Mouse (Mus musculus) urinary bladder, postnatal 36 days (tissue): Measurements from ENCODE around the gene Galnt10.
A peak's percentile ranks its signal among the peaks of the same experiment; 100 is the strongest.

Experiments used
- DNase-seq, 2 experiments: peaks; one replicate each; pipeline ENCODE4 v3.0.0; 2022; ENCODE audit warnings: low spot score in 2 of 2, mixed read lengths in 1 of 2

Galnt10 gene

DNA sequence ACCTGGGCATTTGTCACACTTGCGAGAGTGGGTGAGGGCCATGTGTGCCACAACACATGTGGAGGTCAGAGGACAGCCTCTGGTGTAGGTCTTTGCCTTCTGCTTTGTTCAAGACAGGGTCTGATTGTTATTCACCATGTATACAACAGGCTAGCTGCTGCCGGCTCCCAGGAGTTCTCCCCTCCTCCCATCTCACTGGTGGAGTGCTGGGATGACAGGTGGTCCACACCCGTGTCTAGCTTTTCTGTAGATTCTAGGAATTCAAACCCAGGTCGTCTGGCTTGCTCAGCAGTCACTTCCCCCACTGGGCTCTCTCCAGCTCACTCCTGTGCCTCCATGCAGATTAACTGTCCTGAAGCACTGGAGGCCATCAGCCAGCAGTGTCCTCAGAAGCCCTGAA, 80.7 kb downstream of the Galnt10 start:
- no peak for DNase-seq

DNA sequence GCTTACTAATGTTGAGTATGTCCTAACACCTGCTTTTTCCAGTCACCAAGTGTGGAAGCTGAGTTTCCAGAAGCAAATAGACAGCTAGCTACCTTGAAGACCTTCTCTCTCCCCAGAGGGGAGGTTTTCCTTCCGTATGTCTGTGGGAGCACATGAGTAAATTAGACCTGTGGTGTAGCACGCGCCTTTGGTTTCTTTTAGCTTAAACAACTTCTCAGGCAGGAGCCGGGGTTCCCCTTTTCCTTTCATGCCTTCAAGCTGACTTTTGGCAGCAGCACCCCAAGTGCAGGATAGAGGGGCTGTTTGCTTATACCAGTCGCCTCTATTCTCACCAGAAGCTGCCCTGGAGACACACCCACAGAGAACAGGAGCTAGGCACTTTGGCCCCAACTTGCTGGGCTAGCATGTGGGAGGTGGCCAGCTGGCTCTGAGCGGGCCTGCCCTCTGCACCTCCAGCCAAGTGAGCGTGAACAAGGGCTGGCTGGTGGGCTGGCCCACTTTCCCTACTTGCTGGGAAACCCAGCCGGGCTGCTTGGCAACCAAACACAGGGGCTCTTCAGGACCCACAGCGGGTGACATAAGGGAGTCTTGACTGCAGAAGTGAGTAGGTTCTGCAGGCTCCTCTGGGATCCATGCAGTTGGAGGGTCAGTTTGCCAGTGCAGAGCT, 82.2 kb downstream of the Galnt10 start:
- DNase-seq: no peak

DNA sequence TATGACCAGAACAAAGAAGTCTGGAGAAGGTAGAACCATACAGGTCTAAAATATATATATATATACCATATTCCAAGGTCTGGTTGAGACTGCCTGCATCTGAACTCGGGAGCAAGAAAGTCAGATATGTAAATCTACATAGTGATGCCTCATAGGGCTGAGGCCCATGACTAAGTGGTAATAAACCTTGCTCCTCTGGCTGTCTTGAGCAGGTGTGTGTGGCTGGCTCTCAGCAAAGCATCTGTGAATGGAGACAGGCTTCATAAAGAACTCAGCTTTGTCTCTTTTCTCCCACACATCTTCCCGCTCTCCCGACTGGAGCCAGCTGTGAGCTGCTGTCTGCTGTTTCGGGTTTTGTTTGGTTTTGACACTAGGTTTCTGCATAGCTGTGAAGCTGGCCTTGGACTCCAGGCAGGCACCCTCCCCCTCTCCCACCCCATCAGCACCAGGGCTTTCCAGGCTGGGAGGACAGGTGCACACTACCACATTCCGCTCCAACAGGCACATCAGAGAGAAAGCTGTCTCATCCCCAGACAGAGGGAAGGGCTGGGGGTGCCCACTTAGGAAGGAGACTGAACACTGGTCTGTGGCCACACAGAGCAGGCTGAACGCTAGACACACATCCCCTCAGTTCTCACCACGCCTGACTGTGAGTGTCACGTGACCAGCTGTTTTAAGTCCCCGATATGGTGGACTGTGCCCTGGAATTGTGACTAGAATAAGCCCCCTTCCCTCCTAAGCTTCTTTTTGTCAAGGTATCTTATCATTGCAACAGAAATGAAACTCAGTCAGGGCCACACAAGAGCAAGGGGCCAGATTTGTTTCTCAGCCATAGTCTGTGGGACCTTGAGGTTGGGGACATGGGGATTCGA, 87.4 kb downstream of the Galnt10 start:
- no peak for DNase-seq

DNA sequence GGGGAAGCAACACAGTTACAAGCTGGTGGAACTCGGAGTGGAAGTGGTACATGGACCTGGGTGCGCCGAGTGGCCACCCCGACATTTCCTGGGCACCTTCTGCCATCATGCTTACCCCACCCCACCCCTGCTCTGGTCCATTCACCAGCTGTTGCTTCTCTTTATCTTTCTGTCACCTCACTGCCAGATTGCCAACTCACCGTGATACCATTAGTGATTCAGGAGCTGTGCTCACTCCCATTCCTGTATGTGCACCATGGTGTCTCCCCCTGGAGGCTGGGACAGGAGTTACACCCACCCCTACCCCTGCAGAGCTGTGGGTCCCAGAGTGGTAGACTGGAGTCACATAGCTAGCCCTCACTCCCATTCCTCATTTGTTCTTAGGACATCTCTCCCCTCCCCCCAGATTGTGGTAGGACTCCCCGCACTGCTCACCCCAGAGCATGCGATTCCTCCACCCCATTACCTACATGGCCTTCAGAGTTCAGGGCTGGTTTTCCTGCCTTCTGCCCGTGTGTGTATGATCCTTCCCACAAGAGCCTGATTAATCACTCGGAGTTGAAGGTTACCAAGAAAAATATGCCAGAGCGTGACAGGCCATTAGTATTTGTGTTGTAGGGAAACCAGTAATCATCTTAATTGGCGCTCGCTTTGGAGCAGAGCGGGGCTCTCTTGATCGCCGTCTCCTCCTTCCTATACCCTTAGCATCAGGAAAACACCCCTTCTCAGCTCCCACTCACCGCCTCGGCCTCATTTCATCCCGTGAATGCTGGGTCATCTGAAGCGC, 102.2 kb downstream of the Galnt10 start:
- DNase-seq: peak in 1 of 2 experiments; percentile 11

DNA sequence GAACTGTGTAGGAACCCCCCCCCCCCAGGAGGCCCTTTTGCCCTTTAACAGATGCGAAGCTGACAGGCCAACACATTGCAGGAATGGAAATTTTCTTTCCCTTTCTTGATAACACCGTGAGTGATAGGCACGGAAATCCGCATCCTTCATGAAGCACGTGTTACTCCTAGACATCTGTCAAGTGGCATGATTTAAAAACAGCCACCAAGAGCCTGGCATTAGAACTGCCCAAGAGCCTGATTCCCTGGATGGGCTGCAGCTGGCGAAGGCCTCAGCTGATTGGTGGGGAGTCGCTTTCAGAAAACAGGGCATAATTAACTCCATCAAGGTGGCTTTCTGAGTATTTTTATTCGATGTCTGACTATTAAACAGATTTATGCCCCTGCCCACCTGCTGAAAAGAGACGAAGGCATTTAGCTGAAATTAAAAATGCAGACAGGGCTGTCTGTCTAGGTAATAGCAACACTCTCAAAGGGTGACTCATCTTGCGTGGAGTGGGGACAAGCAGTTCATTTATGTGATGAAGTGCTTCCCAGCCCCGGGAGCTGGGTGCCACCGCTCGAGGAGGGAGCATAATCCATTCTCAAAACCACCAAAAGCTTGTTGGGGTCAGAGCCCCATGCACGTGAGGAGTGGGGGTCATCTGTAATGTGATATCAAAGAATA, 108.4 kb downstream of the Galnt10 start:
- DNase-seq: no peak

DNA sequence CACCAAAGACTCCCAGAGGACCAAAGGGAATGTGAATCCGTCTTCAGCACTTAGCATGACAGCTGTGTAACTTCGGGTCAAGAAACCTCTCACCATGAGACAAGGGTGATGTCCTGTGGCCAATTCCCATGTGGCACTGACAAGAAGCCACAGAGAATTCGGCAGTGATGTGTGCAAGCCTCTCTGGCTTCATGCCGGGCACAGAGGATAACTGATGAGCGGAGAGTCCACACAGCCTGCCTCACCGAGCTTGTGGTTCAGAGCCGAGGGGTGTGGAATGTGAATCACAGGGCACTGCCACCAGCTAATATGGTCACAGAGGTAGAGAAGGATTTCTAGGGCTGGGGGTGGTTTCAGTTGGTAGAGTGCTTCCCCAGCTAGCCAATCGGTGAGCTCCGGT, 113.4 kb downstream of the Galnt10 start:
- DNase-seq: no peak

DNA sequence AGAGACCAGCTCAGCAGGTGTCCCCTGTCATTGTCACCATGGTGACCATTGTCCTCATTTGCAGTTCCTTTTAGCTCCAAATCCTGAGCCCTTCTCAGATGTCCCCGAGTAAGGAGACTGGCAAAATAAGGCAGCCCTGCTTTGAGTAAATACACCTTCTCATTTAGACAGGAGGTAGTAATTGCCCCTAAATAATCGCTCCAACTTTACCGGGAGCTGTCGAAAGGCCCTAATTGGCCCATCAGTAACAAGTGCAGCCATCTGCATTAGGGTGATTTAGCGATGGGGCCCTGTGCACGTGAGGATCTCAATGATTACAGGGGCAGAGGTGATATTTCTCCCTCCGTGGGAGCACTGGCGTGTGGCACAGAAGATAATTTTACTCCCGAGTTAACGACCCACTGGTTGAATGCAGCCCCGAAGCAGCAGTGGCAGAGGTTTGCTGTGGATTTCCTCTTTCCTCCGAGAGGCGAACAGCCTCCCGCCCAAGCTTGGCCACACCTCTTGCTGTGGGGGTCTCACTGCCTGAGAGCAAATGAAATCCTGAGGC, 115.3 kb downstream of the Galnt10 start:
- DNase-seq: no peak

DNA sequence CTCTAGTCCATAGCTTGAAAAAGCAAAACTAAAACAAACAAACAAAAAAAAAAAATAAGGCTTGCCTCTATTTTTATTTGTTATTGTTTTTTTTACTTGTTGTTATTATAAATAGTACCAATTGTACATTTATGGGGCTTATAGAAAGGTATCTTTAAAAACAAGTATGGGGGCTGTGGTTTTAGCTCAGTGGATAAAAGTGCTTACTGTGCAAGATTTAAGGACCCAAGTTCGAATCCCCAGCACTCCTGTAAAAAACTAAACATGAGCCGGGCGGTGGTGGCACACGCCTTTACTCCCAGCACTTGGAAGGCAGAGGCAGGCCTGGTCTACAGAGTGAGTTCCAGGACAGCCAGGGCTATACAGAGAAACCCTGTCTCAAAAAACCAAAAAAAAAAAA, 116.1 kb downstream of the Galnt10 start:
- no peak for DNase-seq

DNA sequence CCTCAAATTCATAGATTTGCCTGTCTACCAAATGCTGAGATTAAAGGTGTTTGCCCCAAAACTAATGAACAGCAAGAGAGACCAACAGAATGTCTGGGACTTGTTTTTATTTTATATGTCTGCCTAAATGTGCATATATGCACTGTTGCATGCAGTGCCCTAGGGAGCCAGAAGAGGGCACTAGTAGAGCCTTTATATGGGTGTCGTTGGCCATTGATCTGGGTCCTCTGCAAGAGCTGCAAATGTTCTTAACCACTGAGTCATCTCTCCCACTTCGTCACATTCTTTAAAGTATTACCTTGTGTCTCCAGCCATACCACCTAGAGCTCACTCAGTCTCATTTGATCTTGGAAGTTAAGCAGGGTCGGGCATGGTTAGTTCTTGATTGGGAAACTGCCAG, 118.9 kb downstream of the Galnt10 start:
- no peak for DNase-seq

DNA sequence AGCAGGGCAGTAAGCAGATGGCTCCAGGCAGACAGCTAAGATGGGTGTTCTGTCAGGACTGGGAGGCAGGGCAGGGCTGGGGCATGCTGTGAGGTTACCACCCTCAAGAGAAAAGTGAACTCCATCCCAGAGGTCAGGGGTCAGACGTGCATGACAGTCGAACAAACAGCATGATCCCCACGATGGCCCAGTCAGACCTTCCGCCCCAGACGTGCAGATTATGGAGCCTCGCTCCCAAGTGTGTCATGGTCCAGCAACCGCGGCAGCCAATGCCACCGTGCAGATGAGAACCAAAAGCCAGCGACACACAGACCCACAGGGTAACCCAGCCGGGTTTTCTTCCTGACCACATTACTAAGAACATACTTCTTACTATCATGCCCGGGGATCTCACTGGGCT, 121.4 kb downstream of the Galnt10 start:
- no peak for DNase-seq

DNA sequence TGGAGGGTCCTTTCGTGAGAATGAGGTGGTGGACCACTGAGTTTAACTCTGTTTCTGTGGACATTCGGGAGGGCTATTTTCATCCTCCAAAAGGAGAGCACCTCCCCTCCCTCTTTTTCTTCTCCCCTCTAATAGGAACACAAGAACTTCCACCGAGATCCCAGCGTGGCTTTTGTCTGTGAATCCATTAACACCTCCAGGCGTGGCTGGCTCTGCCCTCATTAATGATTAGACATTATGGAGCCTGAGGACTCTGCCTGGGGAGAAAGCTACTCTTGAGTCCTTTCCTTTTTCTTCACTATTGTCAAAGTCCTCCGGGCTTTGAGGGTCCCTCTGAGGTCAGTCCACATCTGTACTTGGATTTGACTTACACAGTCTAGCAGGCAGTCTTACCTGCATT, 121.9 kb downstream of the Galnt10 start:
- no peak for DNase-seq

DNA sequence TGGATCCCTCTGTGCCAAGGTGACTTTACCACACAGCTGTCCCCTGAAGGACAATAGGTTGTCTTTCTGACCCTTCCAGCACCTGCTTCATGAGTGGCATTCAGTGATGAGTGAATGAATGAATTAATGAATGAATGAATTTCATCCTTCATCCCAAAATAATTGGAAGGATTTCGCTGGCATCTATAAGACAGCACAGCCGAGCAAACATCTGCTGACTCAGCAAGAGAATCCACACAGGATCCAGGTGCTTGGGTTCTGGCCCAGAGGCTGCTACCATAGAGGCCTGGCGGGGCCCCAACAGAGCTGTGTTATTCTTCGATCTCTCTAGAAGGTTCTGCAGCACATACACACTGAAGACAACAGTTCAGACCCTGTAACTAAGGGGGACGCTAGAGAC, 125.5 kb downstream of the Galnt10 start:
- no peak for DNase-seq

DNA sequence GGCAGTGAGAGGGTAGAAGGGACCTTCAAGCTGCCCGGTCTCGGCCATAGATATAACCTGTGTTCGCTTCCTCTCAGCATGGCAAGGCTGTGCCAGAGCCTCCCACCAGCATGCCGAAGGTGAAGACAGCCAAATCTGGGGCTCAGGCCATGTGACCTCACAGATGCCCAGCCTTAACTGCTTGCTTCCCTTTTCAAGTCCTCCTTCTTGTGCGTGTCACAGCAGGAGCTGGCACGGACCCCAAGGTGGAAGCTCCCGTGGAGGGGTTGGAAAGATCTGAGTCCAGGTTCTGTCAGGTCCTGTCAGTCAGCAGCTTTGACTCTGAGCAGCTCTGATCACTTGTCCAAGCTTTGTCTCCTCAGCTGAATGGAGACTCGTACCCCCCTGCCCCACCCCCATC, 126.4 kb downstream of the Galnt10 start:
- no peak for DNase-seq

DNA sequence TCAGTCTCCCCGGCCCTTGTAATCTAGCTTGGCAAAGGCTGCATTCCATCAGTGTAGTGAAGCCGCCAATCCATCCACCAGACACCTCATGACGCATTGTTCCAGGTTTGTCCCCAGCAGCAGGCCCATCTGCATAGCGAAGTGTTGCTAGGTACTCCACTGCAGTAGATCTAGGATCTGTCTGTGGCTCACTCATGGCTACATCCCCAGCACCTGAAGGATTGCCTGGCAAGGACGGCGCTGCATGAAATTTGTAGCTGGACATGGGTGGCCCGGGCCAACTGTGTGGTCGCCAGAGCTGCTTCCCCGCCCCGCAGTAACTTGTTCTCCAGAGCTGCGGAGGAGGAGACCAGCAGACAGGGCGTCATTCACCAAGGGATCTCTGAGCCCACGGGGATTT, 128.2 kb downstream of the Galnt10 start:
- DNase-seq: no peak

DNA sequence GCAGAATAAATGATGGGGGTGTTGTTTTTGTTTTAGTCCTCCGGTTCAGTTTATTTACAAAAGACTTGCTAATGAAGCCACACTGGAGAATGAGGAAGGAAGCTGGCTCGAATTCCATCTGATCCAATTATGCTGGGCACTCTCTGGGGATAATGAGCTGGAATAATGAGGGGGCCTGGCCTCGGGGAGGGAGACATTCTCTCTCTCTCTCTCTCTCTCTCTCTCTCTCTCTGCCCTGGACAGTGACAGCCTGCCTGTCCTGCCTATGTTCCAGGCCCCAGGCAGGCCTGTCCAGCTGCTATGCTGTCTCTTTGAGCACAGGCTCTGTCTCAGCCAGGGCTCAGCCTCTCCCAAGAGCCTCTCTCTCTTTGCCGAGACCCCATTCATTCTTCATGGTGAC, 128.7 kb downstream of the Galnt10 start:
- no peak for DNase-seq

DNA sequence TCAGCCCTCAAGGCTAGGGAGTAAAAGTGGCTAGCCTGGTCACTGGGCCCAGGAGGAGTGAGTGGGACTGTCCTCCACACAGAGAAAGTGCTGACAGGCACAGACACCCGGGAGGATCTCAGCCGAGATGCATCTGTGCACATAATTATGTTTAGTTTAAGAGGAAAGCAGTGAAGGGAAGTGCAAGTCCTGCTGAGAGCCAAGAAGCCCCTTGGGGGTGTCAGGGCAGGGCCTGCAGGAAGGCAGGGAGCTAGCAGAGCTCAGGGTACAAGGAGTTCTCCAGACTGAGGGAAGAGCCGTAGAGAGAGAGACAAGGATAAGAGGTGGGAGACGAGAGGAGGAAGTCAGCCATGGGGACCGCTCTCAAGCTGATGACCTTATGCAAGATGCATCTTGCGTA, 130.6 kb downstream of the Galnt10 start:
- DNase-seq: no peak

DNA sequence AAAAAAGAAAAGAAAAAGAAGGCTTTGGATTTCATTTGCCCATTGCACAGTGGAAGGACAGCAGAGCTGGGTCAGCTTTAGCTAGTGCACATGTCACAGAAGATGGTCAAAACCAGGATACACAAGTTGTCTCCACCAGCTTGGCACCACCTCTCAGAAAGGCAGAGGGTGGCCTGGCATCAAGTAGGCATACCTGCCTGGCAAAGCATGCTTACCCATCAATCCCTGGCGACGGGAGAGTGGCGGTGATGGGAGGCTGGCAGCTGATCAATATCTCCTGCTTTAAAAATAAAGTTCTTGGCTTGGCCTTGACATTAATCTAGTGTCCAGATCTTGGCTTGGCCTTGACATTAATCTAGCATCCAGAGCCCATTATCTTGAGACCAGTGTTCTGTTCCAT, 131.3 kb downstream of the Galnt10 start:
- DNase-seq: no peak

DNA sequence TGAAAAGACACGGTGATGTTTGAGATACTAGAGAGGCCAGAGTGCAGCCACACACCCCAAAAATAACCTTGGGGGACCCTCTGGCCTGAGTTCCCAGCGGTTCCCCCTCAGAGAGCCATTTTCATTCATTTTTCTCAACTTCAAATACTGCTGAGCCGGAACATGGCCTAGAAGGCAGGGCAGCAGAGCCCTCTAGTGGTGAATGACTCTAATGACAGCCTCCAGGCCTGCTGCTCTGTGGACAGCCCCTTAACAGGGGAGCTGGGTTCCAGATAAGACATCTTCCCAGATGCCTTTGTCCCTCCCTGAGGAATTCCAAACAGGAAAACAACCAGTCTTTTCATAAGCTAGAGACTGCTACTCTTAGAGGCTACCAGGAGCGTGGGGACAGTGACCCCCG, 133.1 kb downstream of the Galnt10 start:
- DNase-seq: peak in 1 of 2 experiments; percentile 27

DNA sequence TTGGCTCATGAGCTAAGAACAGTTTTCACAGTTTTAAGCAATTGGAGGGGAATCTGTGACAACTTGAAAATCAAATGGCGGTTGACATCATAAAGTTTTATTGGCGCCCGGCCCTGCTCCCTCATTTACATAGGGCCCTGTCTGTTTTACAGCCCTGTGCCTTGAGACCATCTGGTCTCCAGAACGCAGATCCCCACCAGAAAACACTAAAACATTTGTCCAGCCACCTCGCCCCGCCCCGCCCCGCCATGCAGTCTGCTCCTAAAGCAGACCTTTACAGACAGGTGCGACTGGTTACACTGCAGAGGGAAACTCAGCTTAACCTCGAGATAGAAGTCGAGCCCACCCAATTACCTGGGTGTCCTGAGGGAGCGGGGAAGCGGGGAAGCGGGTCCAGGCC, 134.6 kb downstream of the Galnt10 start:
- no peak for DNase-seq

DNA sequence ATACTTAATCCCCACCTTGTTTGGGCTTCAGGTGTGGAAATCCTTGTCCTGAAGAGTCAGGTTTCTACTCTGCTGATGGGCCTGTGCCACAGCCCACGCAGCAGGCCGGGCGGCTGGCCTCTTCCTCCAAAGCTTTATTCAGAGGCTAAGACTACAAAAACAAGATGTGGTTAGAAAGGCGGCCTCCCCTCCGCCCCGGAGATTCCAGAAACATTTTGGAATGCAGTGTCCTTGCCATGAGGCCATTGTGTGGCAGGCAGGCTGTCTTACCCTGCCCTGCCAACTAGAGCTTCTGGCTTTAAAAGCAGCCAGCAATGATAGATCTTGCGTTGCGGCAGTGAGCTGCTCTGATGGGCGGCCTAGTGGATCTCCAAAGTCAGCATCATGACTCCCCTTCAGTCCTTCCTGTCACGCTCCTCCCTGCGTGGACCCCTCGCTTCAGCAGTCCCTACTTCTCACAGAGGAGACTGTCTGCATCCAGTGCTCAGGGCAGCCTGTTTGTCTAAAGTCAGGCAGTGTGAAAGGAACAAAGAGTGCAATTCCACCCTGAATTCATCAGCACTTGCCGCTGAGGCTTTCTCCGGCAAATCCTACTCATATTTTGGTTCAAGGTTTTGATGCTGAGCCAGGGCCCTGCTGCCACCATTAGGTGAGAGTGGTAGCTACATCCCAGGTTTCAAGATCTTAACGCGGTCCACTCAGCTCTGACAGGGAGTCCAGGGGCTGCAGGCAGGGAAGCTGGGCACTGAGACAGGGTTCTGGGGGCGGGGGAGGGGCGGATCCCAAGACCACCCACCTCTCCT, 141.6 kb downstream of the Galnt10 start:
- DNase-seq: peak in 1 of 2 experiments; percentile 13

DNA sequence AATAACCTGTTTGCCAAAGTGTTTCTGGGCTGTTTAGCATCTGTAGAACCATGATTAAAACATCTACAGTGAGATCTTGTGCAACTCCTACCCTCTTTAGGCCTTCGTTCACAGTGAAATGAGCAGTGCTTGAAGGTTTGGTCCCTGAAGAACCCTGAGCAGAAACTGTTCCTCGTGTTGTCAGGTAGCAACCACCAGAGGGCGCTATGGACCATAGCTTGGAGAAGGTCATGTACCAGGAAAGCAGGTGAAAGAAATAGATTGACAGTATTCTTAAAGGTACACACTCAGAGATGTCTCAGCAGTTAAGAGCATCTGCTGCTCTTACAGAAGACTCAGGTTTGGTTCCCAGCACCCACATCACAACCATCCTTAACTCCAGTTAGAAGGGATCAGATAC, 142.7 kb downstream of the Galnt10 start:
- peak; percentile 53 to 61 for DNase-seq
